Mouse (Mus musculus) neural tube, embryonic 14.5 days (tissue): ENCODE data around the gene Uspl1. TPM values are rescaled to one million over a fixed set of nuclear protein-coding genes. Genes with fewer than 3 reads are reported as not detected.

Experiments
- ATAC-seq: fragments of 200-750 bp; cut with Nextera tagmentation; 2 replicates; pipeline ENCODE4 v1.8.0; 2017; ENCODE audit warnings: low read depth, mild to moderate bottlenecking, moderate TSS enrichment, moderate library complexity
- H3K27ac ChIP-seq: fragments of 300-500 bp; sonication (generic); 2 replicates; pipeline ENCODE4 v1.5.1; 2014; ENCODE audit warnings: low read depth, mild to moderate bottlenecking, control low read depth, low read length, moderate library complexity, mixed read lengths
- H3K27me3 ChIP-seq: fragments of 300-500 bp; sonication (generic); 2 replicates; pipeline ENCODE4 v1.6.1; 2014; ENCODE audit warnings: low read length; ENCODE audit not compliant: control insufficient read depth, insufficient read depth
- H3K36me3 ChIP-seq: fragments of 300-500 bp; sonication (generic); 2 replicates; pipeline ENCODE4 v1.6.1; 2014; ENCODE audit warnings: low read length, mixed read lengths; ENCODE audit not compliant: control insufficient read depth, insufficient read depth
- H3K4me1 ChIP-seq: fragments of 300-500 bp; sonication (generic); 2 replicates; pipeline ENCODE4 v1.6.1; 2014; ENCODE audit warnings: low read length; ENCODE audit not compliant: control insufficient read depth, insufficient read depth
- H3K4me2 ChIP-seq: fragments of 300-500 bp; sonication (generic); 2 replicates; pipeline ENCODE4 v1.6.1; 2014; ENCODE audit warnings: mild to moderate bottlenecking, low read depth, low read length, control low read depth
- H3K4me3 ChIP-seq: fragments of 300-500 bp; sonication (generic); 2 replicates; pipeline ENCODE4 v1.5.1; 2014; ENCODE audit warnings: low read depth, low read length, control low read depth, mixed read lengths
- H3K9ac ChIP-seq: fragments of 300-500 bp; sonication (generic); replicated peaks from 2 replicates; pipeline ENCODE4 v1.6.1; 2014; ENCODE audit warnings: low read depth, mild to moderate bottlenecking, control low read depth, low read length, mixed read lengths
- H3K9me3 ChIP-seq: fragments of 300-500 bp; sonication (generic); 2 replicates; pipeline ENCODE4 v1.6.1; 2016; ENCODE audit warnings: low read length; ENCODE audit not compliant: control insufficient read depth
- WGBS: fragments of 180-500 bp; shearing (Covaris S2); extraction: QIAGEN DNeasy Blood & Tissue Kit; methylation state at CpG from one replicate; pipeline ENCODE4 v1.1.7; 2014; 5-methylcytosine and 5-hydroxymethylcytosine counted together
- polyA plus RNA-seq: library from polyadenylated mRNA; unstranded; fragments of >200 nt; fragmentation: Nextera tagmentation; extraction: Ambion mirVana; gene quantifications from 2 replicates; pipeline ENCODE4 v1.2.1, GENCODE M21; 2014

Uspl1 gene
- polyA plus RNA-seq, 1 experiment from 2014 or later, result 68.5 TPM

DNA sequence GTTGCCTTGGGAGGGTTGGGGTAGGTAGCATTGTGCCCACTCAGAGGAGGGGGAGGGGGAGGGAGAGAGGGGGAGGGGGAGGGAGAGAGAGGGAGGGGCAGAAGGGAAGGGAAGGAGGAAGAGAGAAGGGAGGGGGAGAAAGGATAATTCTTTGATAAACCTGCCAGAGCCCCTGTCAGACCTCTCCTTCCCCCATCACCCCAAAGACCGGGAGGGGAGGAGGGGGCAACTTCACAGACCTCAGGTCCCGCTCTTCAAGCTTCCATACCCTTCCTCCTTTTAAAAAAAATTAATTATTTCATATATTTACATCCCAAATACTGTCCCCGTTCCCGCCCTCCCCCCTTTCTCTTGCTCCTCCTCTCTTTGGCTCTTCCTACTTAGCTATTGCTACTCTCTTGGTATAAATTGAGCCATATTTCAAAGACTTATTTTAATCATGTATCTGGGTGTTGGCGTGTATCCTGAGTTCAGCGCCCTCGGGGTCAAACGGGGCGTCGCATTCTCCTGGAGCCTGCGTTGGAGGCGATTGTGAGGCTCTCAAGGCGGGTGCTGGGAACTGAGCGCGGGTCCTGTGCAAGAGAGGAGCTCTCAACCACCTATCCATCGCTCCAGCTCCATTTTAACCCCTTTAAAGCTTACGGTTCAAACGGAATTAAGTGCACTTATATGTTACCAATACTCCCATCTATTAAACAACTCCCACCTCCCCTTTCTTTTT lies 45.6 kb downstream of the Uspl1 start:
- Histone ChIP-seq H3K36me3 (no peaks in the 10 kb centered on the region), H3K4me1 (no peaks in the 10 kb centered on the region), H3K9ac (no peak overlapping the region; the same call in 1 of the 2 replicates), H3K9me3 (no peaks in the 10 kb centered on the region), H3K4me3 (peak overlapping the region; percentile 43), H3K27me3 (no peaks in the 10 kb centered on the region), H3K27ac (peak overlapping the region; percentile 72; the same call in 1 of the 2 replicates), H3K4me2 (peak overlapping the region; percentile 42)
- WGBS, result 75% methylated on average over 18 of the region's 18 CpGs
- peak; percentile 19 for ATAC-seq

DNA sequence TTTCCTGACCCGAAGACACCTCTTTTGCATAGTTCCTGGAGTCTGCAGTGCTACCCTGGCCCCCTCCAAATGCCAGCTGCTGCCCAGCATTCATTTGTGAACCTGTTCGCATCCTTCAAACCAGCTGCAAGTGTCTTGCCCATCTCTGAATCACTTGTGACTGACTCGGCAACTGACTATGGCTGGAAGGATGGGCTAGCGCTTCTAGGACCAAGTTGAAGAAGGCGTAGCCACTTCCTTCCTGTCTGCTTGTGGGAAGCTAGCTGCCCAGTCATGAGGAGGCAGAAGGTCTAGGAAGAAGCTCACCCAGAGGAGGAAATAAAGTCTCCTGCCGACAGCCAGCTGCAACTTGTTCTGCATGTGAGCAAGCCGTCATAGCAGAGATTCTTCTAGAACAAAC lies 50.9 kb downstream of the Uspl1 start:
- no peak for ATAC-seq
- H3K27ac ChIP-seq, result no peak overlapping the region
- H3K9me3 ChIP-seq, result no peaks in the 10 kb centered on the region
- H3K4me1 ChIP-seq, result no peaks in the 10 kb centered on the region
- 92% methylated on average over 7 of the region's 7 CpGs for WGBS
- no peak overlapping the region for H3K4me2 ChIP-seq
- no peak overlapping the region for H3K9ac ChIP-seq
- no peak overlapping the region for H3K4me3 ChIP-seq
- no peaks in the 10 kb centered on the region for H3K27me3 ChIP-seq
- no peaks in the 10 kb centered on the region for H3K36me3 ChIP-seq

DNA sequence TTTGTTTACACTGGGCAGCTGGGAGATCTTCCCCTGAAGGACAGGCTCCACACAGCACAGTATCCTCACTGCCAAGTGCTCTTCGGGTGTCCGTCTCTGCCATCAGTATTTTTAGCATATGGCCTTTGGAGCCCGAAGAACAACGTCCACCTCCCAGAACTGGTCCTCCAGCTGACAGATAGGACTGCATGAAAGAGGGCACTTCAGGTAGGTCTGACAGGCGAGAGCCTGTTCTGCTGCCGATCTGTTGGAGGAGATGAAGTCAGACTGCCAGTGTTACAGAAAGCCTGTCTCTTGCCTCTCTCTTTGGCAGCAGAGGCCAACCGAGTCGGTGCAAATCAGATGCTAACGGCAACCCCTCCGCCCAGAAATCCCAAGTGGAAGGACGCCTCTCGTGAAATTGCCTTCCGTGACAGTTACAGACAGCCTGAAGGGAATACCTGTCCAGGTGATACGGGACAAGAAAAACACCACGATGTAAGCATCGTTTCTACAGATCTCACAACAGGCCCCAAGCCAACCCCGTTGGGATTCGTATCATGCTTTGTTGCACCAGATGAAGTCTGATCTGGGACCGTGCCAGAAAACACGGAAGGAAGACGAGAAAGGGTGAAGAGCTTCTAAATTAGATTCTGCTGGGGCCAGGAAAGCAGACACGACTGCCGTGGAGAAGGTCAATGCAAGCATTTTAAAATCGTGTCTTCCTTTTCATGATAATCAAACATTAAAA lies 53.2 kb downstream of the Uspl1 start:
- ATAC-seq, result no peak

DNA sequence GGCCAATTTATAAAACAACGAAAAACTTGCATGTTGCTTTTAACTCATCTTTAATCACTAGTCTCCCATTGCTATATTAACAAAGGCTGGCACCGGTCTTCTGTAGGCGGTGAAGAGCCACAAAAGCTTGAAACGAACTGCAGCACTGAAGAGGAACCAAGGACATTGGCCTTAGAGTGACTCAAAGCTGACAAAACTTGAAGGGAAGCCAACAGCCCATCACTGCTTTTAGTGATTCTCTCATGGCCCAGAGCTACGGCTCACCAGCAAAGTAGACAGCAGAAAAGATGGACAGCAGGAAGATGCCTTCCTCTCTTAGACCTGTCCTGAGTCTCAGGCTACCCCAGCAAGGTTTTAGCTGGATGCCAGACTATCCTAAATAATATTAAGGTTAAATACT lies 58.3 kb downstream of the Uspl1 start:
- WGBS, result 94% methylated on average over 5 of the region's 5 CpGs

More for the DNA sequence above, 53.2 kb downstream of the Uspl1 start:
- Histone ChIP-seq H3K27ac (no peak overlapping the region), H3K4me2 (no peak overlapping the region), H3K36me3 (no peaks in the 10 kb centered on the region), H3K27me3 (no peaks in the 10 kb centered on the region), H3K9ac (no peak overlapping the region), H3K4me3 (no peak overlapping the region), H3K9me3 (no peaks in the 10 kb centered on the region), H3K4me1 (no peaks in the 10 kb centered on the region)
- 79% methylated on average over 24 of the region's 24 CpGs for WGBS

DNA sequence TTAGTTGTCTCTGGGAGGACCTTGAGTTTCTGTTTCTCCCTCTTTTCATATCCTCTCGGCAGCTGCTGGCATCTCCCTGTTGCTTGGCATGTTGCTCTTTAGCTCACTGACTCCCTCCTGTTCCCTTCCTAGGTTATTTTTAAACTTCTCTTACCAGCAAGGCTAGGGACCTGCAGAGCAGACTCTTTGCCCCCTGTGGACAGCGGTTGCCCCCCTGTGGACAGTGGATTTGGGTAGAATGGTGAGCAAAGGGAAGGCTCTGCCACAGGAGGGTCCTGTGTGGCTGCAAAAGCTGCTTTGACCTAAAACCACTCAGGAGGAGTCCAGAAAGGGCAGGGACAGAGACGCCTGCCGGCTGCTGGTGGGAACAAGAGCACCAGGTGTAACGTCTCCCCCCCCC lies 58.9 kb downstream of the Uspl1 start:
- no peaks in the 10 kb centered on the region for H3K27me3 ChIP-seq
- no peaks in the 10 kb centered on the region for H3K36me3 ChIP-seq
- no peak overlapping the region for H3K27ac ChIP-seq
- ATAC-seq, result no peak
- no peaks in the 10 kb centered on the region for H3K9me3 ChIP-seq
- 51% methylated on average over 4 of the region's 5 CpGs for WGBS
- H3K9ac ChIP-seq, result no peak overlapping the region
- H3K4me2 ChIP-seq, result no peak overlapping the region
- no peak overlapping the region for H3K4me3 ChIP-seq
- H3K4me1 ChIP-seq, result 0 out of 2 replicates have a peak, but pooled peaks cover 5% of the 10 kb centered on the region

More for the DNA sequence above, 58.3 kb downstream of the Uspl1 start:
- Histone ChIP-seq H3K4me3 (no peak overlapping the region), H3K9ac (no peak overlapping the region), H3K36me3 (no peaks in the 10 kb centered on the region), H3K27ac (no peak overlapping the region), H3K4me1 (0 out of 2 replicates have a peak, but pooled peaks cover 5% of the 10 kb centered on the region), H3K4me2 (no peak overlapping the region), H3K27me3 (no peaks in the 10 kb centered on the region), H3K9me3 (no peaks in the 10 kb centered on the region)
- ATAC-seq, result no peak

DNA sequence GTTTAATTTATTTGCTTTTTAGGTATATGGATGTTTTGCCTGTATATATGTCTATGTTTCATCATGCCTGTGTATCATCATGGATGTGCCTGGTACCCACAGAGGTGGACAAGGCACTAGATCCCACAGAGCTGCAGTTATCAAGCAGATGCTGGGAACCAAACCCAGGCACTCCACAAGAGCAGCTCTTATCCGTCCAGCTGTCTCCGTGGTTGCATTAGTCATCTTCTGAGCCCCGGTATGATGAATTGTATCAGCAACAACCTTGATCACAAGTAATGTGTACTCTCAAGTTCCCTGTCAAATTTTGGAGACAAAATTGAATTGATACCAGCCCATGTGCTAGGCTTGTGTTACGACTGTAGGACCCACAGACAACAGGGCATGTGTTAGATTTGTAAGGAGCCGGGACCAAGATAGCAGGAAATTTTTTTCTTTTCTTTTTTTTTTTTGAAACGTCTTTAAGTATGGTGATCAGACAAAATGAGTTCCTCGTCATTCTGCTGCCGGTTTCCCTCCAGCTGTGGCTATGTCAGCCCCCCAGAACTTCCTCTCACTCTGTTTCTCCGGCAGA lies 61.3 kb downstream of the Uspl1 start:
- ATAC-seq, result no peak
- H3K4me1 ChIP-seq, result 0 out of 2 replicates have a peak, but pooled peaks cover 5% of the 10 kb centered on the region
- WGBS, result 59% methylated on average over 9 of the region's 9 CpGs
- H3K4me3 ChIP-seq, result no peak overlapping the region
- H3K27ac ChIP-seq, result no peak overlapping the region
- peak overlapping the region; percentile 36; the same call in 1 of the 2 replicates for H3K4me2 ChIP-seq
- H3K9ac ChIP-seq, result no peak overlapping the region
- H3K36me3 ChIP-seq, result no peaks in the 10 kb centered on the region
- no peaks in the 10 kb centered on the region for H3K9me3 ChIP-seq
- no peaks in the 10 kb centered on the region for H3K27me3 ChIP-seq

DNA sequence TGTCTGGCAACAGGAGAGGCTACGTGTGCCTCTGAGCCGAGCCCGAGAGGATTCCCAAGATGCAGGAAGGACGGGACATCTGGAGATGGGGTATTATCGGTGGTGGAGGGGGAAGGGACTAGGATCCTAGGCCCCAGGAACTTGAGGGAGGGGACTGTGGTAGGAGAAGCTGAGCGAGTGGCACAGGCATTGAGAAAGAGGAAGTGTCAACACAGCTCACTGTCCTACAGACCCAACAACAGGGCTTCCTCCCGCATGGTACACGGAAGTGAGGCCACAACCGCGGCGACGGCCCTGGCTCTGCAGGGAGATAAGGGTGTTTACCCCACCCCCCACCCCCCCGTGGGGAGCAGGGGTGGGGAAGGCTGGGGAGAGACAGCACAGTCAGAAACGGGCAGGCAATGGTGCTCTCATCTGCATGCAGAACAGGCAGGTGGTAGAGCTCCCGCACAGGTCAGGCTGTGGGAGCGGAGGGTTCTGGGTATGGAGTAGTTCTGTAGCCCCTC lies 61.9 kb downstream of the Uspl1 start:
- Histone ChIP-seq H3K36me3 (no peaks in the 10 kb centered on the region), H3K9ac (no peak overlapping the region), H3K9me3 (no peaks in the 10 kb centered on the region), H3K4me3 (no peak overlapping the region), H3K4me1 (0 out of 2 replicates have a peak, but pooled peaks cover 5% of the 10 kb centered on the region), H3K4me2 (peak overlapping the region; percentile 36), H3K27ac (no peak overlapping the region), H3K27me3 (no peaks in the 10 kb centered on the region)
- peak; percentile 63; the same call in 1 of the 2 replicates for ATAC-seq
- WGBS, result 26% methylated on average over 16 of the region's 16 CpGs

DNA sequence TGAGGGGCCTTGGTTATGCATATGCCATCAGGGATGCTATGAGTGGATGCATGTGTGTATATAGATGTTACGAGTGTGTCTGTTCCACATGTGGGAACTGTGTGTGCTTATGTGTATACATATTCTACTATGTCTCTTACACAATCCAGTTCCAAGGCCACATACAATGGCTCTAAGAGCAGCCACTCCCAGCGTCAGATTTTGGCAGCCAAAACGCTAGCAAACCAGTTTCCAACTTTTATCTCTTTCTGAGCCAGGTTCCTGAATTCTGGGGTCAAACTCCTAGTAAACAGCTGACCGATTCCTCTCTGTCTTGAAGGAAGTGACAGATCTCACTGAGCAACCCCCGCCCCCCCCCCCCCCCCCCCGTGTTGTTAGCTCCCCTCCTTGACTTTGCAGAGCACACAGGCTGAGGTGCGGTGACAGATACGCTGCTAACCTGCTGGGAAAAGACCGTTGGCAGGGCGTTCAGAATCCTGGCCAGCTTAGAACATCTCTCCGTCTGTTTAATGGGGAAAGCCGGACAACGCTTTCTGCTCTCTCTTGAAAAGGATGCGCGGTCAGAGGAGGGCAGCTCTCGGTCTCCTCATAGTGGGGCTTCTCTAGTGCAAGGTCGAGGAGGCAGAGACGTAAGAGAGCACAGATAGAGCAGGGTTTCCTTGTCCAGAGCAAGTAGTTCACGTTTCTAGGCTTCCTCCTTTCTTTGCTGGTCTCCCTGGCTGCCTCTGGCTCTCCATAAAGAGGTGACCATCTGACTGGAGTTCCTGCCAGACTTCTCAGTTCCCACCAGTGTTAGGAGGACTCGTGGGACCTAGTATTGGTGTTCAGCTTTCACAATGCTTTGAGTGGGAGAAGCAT lies 63.1 kb downstream of the Uspl1 start:
- Histone ChIP-seq H3K36me3 (no peaks in the 10 kb centered on the region), H3K4me3 (no peak overlapping the region), H3K27me3 (no peaks in the 10 kb centered on the region), H3K9ac (no peak overlapping the region), H3K9me3 (no peaks in the 10 kb centered on the region), H3K4me1 (0 out of 2 replicates have a peak, but pooled peaks cover 5% of the 10 kb centered on the region), H3K27ac (no peak overlapping the region), H3K4me2 (no peak overlapping the region)
- WGBS, result 61% methylated on average over 18 of the region's 20 CpGs
- no peak for ATAC-seq
